Mouse (Mus musculus) adrenal gland, adult (tissue): ENCODE results near the gene Gdpd3.
"Not testable (repeated sequence)": the region's sequence is repeated elsewhere in the genome, so short reads cannot be mapped to it uniquely, and the experiment has no call there.

Experiments used
- DNase-seq, 2 experiments: peaks; one replicate each; pipeline ENCODE4 v3.0.0; 2022 to 2023; ENCODE audit warnings: low spot score in 1 of 2; ENCODE audit not compliant: inconsistent age in 2 of 2

Gdpd3 gene

DNA sequence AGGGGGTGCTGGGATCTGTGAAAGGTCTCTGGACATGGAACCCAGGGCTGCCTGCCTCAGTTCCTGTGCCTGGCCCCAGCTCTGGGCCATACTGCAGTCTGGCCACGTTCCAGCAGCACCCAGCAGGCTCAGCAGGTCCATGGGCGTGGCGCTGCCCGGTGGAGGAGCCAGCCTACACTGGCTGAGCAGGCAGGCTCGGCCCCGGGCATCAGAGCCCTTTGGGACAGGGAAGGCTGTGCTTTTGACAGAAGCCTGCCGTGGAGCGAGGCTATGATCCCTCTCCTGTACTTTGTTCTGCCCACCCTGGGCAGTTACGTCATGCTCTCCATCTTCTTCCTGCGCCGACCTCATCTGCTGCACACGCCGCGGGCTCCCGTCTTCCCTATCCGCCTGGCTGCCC lies at the start of gene Gdpd3:
Gene Gdpd3 (plus strand): TSS at position 134 of the 400 bp plus-strand sequence.
- no peak for DNase-seq

DNA sequence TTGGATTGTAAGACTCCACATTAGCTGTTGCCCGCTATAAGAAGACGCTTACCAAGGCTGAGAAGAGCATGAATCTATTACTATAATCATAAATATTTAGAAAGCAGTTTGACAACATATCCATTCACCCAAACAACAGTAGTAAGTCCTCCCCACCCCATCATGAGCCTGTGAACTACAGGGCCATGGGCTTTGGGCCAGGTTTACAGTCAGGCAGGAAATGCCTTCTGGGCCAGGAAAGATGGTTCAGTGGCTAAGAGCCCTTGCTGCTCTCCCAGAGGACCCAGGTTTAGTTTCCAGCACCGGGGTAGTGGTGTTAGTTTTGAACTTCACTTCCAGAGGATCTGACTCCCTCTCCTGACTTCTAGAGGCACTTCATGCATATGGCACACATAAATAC lies 48.6 kb upstream of the Gdpd3 start:
- no peak for DNase-seq

DNA sequence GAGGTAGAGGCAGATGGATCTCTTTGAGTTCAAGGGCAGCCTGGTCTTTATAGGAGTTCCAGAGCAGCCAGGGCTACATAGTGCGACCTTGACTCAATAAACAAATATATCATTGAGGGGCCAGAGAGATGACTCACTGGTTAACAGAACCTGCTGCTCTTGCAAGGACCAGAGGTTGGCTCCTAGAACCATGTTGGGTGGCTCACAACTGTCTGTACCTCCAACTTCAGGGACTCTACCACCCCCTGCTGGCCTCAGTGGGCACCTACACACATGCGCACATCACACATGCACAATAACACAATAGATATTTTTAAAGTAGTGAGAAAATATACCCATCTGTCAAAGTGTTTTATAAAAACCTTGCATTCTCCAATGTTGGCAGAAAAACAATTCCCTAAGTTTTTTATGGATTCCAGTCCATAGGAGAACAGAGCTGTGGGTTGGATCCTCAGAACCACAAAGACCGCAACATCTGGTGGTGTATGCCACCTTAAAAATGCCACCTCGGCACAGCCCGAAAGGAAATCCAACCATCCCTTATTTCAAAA lies 47.3 kb upstream of the Gdpd3 start:
- DNase-seq, result peak; percentile 33 to 69

DNA sequence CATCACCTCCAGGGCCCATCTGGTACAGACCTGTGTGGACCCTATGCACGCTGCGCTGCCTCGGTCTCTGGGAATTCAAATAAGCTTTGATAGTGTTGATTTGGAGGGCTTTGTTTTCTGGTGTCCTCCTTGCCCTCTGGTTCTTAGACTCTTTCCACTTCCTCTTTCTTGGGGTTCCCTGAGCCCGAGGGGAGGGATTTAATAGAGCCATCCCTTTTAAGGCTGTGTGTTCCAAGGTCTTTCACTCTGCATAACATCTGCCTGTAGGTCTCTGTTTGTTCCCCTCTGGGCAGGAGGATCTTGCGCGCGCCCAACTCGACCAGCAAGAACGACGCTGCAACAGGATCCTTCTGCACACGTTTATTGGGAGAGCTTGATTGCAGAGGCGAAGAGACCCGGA lies 44.5 kb upstream of the Gdpd3 start:
- DNase-seq, result no peak

DNA sequence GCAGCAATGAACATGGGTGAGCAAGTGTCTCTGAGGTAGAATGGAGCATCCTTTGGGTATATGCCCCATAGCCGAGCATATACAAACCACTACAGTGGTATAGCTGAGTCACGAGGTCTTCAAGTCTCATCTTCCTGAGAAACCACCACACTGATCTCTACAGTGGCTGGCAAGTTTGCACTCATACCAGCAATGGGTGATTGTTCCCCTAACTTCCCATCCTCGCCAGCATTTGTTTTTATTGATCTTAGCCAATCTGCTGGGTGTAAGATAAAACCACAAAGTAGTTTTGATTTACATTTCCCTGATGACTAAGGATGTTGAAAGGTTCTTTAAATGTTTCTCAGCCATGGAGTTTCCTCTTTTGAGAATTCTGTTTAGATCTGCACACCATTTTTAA lies 41.1 kb upstream of the Gdpd3 start:
- no peak for DNase-seq

DNA sequence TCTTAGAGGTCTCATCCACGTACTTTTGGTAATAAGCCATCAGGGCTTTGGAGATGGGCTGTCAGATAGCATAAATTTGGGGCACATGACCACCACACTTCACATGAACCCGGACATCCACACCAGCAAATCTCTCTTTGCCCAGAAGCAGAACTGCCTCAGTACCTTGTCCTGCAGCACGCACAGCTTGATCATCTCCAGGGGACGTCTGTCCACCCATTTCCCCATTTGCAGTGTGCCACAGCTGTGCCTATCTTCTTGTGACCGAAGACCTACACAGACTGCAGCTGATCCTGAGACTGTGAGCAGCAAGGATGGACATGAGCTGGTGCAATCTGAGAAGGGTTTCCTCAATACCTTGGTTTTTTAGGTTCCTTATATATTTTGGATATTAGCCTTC lies 40.5 kb upstream of the Gdpd3 start:
- DNase-seq, result no peak

DNA sequence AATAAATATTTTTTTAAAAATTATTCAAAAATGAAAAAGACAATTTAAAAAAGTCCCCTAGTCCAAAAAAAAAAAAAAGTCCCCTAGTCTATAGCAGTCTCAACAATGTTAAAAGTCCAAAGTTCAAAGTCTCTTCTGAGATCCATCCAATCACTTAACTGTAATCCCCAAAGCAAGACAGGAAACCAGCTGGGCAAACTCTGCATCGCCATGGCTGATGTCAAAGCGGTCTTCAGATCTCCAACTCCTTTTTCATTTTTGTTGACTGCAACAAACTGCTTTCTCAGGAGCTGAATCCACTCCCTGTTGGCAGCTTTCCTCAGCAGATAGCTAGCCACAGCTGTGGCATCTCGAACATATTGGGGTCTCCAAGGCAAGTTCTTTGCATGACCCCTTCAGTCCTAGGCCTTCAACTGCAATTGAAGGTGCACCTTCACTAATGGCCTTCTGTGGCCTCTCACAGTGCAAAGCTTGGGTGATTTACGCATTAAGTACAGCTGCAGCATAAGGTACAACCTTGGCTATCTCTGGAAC lies 35.8 kb upstream of the Gdpd3 start:
- DNase-seq, result not testable (repeated sequence)

DNA sequence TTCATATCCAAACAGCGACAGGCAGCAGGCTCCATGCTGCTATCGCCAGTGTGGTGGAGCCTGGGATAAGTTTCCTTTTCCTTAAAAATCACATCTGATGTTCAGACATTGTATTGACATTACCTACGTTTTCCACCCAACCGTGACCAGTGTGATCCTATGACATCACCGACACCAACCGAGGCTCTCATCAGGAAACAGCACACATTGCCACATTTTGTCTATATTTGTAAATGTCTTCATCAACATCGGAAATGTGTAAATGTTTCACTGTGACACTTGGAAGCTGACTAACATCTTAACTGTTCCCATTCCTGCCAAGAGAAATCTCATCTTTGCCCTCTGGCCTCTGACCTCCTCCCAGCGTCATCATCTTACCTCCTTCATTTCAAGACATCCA lies 30.0 kb upstream of the Gdpd3 start:
- no peak for DNase-seq

DNA sequence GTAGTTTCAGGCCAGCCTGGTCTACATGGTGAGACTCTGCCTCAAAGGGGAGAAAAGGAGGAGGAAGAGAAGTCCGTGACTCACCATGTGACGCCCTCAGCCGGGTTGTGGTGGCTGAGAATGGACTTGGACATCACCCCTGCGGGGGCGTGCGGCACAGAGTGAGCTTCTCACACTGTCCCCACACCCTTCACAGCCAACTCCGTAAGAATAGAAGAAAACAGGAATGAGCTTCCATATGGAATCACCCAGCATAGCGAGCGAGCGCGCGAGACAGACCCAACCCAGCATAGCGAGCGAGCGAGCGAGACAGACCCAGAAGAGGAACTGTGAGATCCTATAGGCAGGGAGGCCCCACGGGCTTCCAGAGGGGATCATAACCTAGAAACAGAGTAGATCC lies 26.6 kb upstream of the Gdpd3 start:
- no peak for DNase-seq

DNA sequence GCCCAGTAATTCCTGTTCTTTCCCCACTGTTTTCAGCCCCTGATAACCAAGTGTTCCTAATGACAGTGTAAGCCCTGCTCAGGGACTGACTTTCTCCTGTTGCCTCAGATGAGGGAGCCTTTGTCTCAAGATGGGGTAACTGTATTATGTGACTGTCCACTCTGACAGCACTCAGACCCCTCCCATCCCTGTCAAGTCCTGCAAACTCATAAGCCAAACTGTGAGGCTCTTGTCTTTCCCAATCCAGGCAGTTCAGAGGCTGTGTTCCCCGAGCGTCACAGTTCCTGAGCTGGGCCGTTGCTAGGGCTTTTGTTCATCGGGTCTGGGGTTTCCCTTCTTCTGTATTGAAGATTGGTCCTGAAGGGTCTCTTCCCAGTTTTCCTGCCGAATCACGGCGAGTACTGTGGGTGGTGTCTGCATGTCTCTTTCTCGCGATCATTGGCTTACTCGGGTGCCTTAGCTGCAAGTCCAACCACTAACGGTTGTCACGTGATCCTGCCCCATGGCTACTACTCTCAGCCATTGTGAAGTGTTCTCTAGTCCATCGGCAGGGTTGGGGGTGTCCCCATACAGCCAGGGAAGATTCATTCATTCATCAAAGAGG lies 25.9 kb upstream of the Gdpd3 start:
- DNase-seq, result no peak

DNA sequence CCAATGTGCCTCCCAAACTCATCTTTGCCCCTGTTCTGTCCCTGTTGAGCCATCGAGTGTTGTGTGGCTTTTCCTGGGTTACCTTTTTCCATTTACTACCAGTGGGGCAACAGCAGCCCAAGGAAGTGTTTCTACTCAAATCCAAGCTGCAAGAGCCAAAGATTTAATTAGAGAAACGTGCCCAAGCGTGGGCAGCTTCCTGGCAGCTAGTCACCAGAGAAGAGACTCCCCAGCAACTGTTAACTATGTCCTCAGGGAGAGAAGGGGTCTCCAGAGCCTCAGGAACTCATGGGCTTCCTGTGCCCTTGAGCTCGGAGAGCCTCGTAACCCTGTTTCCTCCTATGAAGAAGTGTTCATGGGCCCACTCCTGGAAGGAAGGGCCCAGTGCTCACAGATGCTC lies 25.2 kb upstream of the Gdpd3 start:
- DNase-seq, result no peak

DNA sequence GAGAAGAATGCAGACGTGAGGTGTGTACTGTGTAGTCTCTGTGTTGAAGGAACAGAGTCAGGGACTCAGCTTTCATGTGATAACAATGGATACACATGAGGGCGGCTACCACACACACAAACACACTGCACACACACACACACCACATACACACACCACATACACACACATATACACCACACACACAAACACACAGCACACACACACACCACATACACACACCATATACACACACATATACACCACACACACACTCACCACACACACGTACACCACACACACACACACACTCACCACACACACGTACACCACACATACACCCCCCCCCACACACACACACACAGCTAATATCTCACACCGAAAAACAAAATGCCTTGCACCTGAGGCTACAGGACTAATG lies 24.7 kb upstream of the Gdpd3 start:
- no peak for DNase-seq

DNA sequence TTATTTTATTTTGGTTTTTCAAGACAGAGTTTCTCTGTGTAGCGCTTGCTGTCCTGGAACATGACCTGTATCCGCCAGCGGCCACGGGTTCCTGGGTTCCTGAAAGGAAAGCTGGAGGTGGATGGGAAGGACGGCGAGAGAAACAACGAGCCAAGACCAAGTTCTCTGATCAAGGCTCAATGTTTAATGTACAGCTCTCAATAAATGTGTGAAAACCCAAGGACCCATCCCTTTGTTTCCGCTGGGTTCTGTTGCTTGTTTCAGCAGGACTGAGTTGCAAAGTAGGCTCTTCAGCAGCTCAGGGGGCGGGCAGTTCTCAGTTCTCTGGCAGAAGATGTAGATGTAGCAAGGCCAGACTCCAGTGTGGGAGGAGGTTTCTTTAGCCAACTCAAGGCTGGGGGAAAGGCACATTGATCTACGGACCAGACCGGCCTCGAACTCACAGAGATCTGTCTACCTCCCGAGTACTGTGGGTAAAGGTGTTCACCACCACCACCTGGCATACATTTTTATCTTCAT lies 24.1 kb upstream of the Gdpd3 start:
- DNase-seq, result no peak

DNA sequence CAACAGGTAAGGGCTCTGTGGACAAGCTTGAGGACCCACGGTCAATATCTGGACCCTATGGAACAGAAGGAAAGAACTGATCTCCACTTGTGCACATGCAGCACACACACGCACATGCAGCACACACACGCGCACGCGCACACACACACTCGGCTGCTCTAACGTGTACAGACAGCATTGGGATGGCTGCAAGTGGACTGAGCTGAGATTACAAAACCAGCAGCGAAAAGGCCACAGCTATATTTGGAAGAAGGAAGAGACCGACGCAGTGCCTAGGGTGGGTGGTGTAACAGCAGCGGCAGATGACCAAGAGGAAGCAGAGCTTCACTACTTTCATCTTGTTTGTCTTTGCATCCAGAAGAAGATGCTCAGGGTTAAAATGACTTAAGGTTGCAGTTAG lies 20.1 kb upstream of the Gdpd3 start:
- DNase-seq, result no peak

DNA sequence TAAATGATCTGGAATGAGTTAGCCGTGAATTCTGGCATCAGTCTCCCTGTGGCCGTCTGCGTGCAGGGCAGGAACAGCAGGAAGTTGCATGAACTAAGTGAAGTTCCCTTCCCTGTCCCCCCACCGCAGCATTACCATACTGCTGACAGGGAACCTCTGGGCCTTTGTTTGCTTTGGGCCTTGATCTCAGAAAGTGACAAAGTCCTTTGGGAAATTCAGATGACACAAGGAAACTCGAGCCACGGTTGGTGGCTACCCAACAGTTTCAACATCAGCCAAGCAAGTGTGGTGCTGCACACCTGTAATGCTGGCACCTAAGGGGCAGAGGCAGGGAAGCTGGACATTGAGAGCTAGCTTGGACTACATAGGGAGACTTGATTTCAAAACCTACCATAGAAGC lies 19.3 kb upstream of the Gdpd3 start:
- no peak for DNase-seq

DNA sequence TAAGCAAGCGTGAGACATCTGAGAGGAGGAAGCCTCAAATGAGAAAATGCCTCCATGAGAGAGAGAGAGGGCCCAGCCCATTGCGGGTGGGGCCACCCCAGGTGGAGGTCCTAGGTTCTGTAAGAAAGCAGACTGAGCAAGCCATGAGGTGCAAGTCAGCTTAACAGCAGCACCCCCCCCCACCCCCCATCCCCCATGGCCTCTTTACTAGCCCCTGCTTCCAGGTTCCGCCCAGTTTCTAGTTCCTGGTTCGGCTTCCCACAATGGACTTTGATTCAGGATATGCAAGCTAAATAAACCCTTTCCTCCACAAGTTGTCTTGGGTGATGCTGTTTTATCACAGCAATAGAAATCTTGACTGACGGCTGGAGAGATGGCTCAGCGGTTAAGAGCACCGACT lies 17.3 kb upstream of the Gdpd3 start:
- DNase-seq, result no peak

DNA sequence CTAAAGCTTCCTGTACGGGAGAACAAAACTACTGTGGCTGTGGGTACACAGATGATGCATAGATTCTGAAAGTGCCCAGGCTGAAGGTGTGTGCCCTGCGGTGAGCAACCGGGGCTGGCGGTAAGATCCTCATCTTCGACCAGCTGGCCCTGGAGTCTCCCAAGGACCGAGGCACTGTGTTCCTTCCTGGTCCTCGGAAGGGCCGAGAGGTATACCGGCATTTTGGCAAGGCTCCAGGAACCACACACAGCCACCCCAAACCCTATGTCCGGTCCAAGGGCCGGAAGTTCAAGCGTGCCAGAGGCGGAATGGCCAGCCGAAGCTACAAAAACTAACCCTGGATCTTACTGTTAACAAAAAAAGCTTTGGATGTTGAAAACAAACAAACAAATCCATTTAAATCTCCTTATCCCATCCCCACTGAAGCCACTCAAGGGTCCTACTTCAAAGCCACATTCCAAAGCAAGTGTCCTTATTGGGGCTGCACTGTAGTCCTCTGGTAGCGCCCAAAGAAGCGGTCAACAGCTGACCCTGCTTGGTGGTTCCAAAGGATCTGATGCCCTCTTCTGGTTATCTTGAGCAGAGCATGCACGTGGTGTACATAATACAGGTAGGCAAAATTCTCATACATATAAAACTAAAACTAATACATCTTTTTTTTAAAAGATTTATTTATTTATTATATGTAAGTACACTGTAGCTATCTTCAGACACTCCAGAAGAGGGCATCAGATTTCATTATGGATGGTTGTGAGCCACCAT lies 16.4 kb upstream of the Gdpd3 start:
- DNase-seq, result no peak

DNA sequence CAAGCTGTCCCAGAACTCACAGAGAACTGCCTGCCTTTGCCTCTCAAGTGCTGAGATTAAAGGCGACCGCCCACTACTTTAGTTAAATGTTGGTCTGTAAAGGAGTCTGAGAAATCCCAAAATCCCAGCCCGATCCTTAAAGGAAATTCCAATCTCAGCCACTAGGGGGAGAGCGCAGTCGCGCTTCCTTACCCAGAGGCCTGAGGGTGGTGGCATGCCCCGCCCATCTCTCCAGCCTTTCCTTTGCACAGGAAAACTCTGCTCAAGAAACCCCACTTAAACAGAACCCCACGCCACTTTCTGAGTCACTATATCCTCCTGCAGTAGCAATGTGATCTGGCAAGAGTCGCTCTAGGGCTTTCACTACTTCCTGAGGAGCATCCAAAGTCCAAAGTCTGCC lies 11.3 kb upstream of the Gdpd3 start:
- DNase-seq, result peak; percentile 72 to 93

DNA sequence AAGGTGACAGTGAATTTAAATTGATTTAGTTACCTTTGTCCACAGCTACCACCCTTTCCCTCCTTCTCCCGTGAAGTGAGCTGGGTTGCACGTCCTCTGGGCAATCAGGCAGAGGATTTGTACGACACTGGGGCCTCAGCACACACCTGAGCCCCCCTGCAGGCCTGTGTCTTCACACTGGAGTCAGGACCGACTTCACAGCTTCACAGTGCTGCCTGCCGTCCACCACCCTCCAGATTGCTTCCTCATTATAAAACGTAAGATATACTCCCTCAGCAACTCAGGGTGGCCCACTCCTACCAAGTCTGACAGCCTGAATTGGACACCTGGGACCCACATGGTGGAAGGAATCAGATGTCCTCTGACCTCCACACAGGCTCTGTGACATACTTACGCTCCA lies 7.6 kb upstream of the Gdpd3 start:
- DNase-seq, result peak in 1 of 2 experiments; percentile 29

DNA sequence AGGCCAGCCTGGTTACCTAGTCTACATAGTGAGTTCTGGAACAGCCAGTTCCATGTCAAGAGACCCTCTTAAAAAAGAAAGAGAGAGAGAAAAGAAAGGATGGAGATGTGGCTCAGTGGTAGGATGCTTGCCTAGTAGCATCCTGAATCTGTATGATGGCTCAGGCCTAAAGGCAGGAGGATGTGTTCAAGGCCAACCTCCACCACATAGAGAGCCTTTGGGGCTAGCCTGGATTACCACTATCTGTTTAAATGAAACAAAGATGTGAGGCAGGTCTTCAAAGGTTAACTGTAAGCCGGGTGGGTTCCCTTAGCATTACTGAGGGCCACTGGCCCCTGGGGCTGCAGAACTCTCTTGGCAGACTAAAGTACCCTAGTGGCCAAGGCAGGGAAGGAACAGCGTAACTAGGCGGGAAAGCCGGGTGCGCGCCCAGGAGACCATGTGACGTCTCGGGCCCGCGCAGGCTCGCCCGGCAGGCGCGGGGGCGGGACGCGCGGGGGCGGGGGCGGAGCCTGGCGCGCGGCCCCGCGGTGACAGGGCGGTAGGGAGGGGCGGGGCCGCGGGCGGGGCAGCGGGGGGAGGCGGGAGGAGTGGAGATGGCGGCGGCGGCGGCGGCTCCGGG lies 7.0 kb upstream of the Gdpd3 start, which contains the start of gene Mapk3:
Gene Mapk3 (plus strand): TSS at position 552 of the 622 bp plus-strand sequence.
- DNase-seq, result peak; percentile 93 to 96

DNA sequence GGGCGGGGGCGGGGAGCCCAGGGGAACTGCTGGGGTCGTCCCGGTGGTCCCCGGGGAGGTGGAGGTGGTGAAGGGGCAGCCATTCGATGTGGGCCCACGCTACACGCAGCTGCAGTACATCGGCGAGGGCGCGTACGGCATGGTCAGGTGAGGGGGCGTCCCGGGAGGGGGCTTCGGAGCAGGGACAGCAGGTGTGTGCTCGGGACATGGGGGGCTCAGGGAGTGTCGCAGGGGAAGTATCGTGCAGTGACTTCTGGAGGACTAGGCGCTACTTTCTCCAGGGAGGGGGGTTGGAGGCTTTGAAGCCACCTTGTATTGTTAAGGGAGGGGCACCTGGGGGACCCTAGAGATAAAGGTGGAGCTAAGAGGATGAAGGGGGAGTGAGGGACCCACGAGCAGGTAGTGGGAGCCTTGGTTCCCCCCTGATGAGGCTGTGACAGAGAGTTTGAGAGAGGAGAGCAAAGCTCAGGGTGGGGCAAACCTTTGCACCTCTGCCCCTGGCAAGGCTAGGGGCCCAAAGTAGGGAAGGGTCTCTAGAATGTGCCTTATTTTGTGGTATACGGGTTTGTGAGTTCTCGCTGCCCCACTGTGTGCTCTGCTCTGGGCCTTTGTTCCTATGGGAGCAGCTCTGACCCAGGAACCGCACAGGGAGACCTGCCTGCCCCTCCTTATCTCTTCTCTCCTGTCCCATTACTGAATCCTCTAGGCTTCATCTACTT lies 6.3 kb upstream of the Gdpd3 start:
- no peak for DNase-seq
